Mouse (Mus musculus) adrenal gland, postnatal 25 days (tissue): ENCODE data around the gene Ppp1r12b. TPM values are rescaled to one million over a fixed set of nuclear protein-coding genes. Genes with fewer than 3 reads are reported as not detected.

Experiments
- DNase-seq: peaks from one replicate; pipeline ENCODE4 v3.0.0; 2021; ENCODE audit warnings: mixed read lengths
- microRNA-seq, 2 experiments: library from miRNA; unstranded; fragments of <30 nt; microRNA quantifications; one replicate each; pipeline ENCODE4 v1.2.0; 2021
- total RNA-seq: library from RNA; stranded (reverse); gene quantifications from 2 replicates; pipeline ENCODE4 v1.2.3, GENCODE M21; 2021

Gene Ppp1r12b
- total RNA-seq, 1 experiment from 2014 or later: 15.2 TPM

GRCm38 (mm10) chr1:134719718-134720304, 235.9 kb downstream of the Ppp1r12b start:
- DNase-seq: no peak

GRCm38 (mm10) chr1:134715092-134715491, 240.7 kb downstream of the Ppp1r12b start:
- no peak for DNase-seq

GRCm38 (mm10) chr1:134714166-134714565, 241.6 kb downstream of the Ppp1r12b start:
- no peak for DNase-seq

GRCm38 (mm10) chr1:134713421-134713969, 242.2 kb downstream of the Ppp1r12b start:
- no peak for DNase-seq

GRCm38 (mm10) chr1:134712781-134713299, 242.9 kb downstream of the Ppp1r12b start:
- no peak for DNase-seq

- DNase-seq: no peak
Observed at GRCm38 (mm10) chr1:134711653-134712052, 244.1 kb downstream of the Ppp1r12b start.

GRCm38 (mm10) chr1:134711061-134711460, 244.7 kb downstream of the Ppp1r12b start:
- no peak for DNase-seq

- no peak for DNase-seq
Observed at GRCm38 (mm10) chr1:134709411-134710306, 246.1 kb downstream of the Ppp1r12b start.

GRCm38 (mm10) chr1:134708801-134709385, 246.8 kb downstream of the Ppp1r12b start:
- DNase-seq: no peak

- DNase-seq: no peak
Observed at GRCm38 (mm10) chr1:134708274-134708673, 247.5 kb downstream of the Ppp1r12b start.

GRCm38 (mm10) chr1:134707516-134707915, 248.2 kb downstream of the Ppp1r12b start:
- DNase-seq: no peak

- no peak for DNase-seq
Observed at GRCm38 (mm10) chr1:134706549-134706948, 249.2 kb downstream of the Ppp1r12b start.

Small RNAs within 50 kb of the gene (microRNA-seq; reads per million reads assigned to microRNA genes)
- gene Gm22232: 0 reads per million in 2 experiments

Other genes with a start within 250 kb of the Ppp1r12b start
- gene Ube2t, start 6.6 kb upstream of the Ppp1r12b start, total RNA-seq: 3.9 and 4.9 TPM in 2 replicates
- gene Lgr6, start 149.3 kb upstream of the Ppp1r12b start, total RNA-seq: 2.2 and 2.4 TPM in 2 replicates
- gene Ptpn7, start 176.8 kb upstream of the Ppp1r12b start, total RNA-seq: 1.4 and 1.5 TPM in 2 replicates
- 47.8 and 59.0 TPM in 2 replicates for gene Arl8a, start 190.9 kb upstream of the Ppp1r12b start, total RNA-seq
- gene Gpr37l1, start 211.7 kb upstream of the Ppp1r12b start, total RNA-seq: 0.52 and 0.67 TPM in 2 replicates